Mouse (Mus musculus) olfactory bulb, adult 2 months (tissue): ENCODE results near the gene Gipr. TPM values are rescaled to one million over a fixed set of nuclear protein-coding genes. Genes with fewer than 3 reads are reported as not detected.
A peak's percentile ranks its signal among the peaks of the same experiment; 100 is the strongest.

ENCODE experiments used
- H3K27ac ChIP-seq: fragments of 200-500 bp; 2 replicates; pipeline ENCODE4 v1.5.1; 2012; ENCODE audit warnings: low read depth, low read length; ENCODE audit not compliant: insufficient read depth
- H3K4me1 ChIP-seq: fragments of 200-500 bp; 2 replicates; pipeline ENCODE4 v1.6.1; 2012; ENCODE audit warnings: low read length; ENCODE audit not compliant: control insufficient read depth, insufficient read depth
- H3K4me3 ChIP-seq: fragments of 200-500 bp; 2 replicates; pipeline ENCODE4 v1.5.1; 2012; ENCODE audit warnings: mild to moderate bottlenecking, low read depth, low read length, moderate library complexity; ENCODE audit not compliant: insufficient read depth
- CTCF ChIP-seq: fragments of 200-500 bp; IDR thresholded peaks from 2 replicates; pipeline ENCODE4 v1.5.1; 2012; ENCODE audit warnings: low read depth, mild to moderate bottlenecking, low read length, moderate library complexity; ENCODE audit not compliant: insufficient read depth
- POLR2A ChIP-seq: fragments of 200-500 bp; IDR thresholded peaks from 2 replicates; pipeline ENCODE4 v1.6.1; 2012; ENCODE audit warnings: mild to moderate bottlenecking, low read depth, low read length, moderate library complexity; ENCODE audit not compliant: insufficient read depth
- WGBS: fragments of 180-500 bp; shearing (Covaris S2); methylation state at CpG from one replicate; pipeline ENCODE4 v1.1.7; 2018; 5-methylcytosine and 5-hydroxymethylcytosine counted together
- polyA plus RNA-seq: library from polyadenylated mRNA; stranded (reverse); fragments of >200 nt; gene quantifications from 2 replicates; pipeline ENCODE4 v1.2.4, GENCODE M21; 2012; ENCODE audit warnings: low replicate concordance; ENCODE audit not compliant: missing spikeins, insufficient read depth, insufficient read length

Gipr gene
- not detected in 2 replicates for polyA plus RNA-seq

- Histone ChIP-seq H3K4me3 (no peak within 1 kb of the TSS), H3K27ac (no peak within 1 kb of the TSS), H3K4me1 (peaks cover 40% of the 10 kb centered on the region)
- no peak for TF ChIP-seq CTCF
- WGBS: 14% methylated on average over 14 of the region's 14 CpGs
Observed at GRCm38 (mm10) chr7:19165656-19166423, at the start of gene Gipr. Gipr (minus strand) TSS chr7:19166127.

DNA sequence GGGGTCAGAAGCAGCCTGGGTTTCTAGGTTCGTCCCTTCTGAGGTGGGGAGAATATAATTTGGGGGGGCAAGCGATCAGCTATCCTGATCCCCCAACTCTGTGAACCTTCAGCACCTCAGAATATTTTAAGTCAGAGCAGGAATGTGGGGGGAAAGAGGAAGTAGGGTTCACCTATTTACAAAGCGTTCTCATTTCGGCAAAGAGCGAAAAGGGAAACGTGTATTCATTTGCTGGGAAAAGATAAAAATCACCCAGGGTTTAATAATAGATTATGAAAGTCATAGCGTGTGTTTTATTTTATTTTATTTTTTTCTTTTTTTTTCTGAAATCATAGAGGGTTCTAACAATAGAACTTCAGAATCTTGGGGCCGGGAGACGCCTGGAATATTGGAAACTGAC is 49.0 kb upstream of the Gipr start:
- WGBS: 44% methylated on average over 9 of the region's 9 CpGs
- H3K4me3 ChIP-seq: no peak overlapping the region
- H3K4me1 ChIP-seq: peaks cover 11% of the 10 kb centered on the region
- H3K27ac ChIP-seq: no peak overlapping the region
- TF ChIP-seq CTCF (no peak), POLR2A (no peak)

DNA sequence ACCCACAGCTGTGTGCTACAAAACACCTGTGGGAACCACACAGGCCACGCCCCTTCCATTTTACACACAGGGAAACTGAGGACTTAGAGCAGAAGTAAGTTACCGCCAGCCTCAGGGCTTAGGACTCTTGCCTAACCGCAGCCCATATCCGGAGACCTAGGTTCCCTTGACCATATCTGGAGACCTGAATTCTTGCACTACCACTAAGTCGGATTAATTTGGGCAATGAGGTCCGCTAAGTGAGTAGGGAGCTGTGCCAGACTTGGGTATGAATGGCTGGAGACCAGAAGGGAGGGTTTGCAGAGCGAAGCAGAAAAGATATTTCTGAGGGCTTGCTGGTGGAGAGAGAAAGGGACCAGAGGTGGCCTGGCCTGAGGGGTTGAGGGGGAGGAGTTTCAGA is 48.4 kb upstream of the Gipr start:
- 58% methylated on average over 7 of the region's 7 CpGs for WGBS
- no peak overlapping the region for H3K27ac ChIP-seq
- no peak overlapping the region for H3K4me3 ChIP-seq
- TF ChIP-seq POLR2A (no peak), CTCF (no peak)
- peaks cover 11% of the 10 kb centered on the region for H3K4me1 ChIP-seq

GRCm38 (mm10) chr7:19213385-19213784 is 47.5 kb upstream of the Gipr start:
- no peak for TF ChIP-seq CTCF
- TF ChIP-seq POLR2A: no peak
- Histone ChIP-seq H3K27ac (no peak overlapping the region), H3K4me1 (peaks cover 11% of the 10 kb centered on the region), H3K4me3 (no peak overlapping the region)
- WGBS: 90% methylated on average over 2 of the region's 2 CpGs

- Histone ChIP-seq H3K4me3 (peak within 1 kb of the TSS; percentile 52), H3K4me1 (peaks cover 11% of the 10 kb centered on the region), H3K27ac (no peak within 1 kb of the TSS; the same call in 1 of the 2 replicates)
- no peak for TF ChIP-seq CTCF
- TF ChIP-seq POLR2A: no peak
- WGBS: 5% methylated on average over 29 of the region's 30 CpGs
Observed at GRCm38 (mm10) chr7:19211996-19212755, 46.2 kb upstream of the Gipr start, which contains the start of gene Gpr4. Gpr4 (plus strand) TSS chr7:19212538.

DNA sequence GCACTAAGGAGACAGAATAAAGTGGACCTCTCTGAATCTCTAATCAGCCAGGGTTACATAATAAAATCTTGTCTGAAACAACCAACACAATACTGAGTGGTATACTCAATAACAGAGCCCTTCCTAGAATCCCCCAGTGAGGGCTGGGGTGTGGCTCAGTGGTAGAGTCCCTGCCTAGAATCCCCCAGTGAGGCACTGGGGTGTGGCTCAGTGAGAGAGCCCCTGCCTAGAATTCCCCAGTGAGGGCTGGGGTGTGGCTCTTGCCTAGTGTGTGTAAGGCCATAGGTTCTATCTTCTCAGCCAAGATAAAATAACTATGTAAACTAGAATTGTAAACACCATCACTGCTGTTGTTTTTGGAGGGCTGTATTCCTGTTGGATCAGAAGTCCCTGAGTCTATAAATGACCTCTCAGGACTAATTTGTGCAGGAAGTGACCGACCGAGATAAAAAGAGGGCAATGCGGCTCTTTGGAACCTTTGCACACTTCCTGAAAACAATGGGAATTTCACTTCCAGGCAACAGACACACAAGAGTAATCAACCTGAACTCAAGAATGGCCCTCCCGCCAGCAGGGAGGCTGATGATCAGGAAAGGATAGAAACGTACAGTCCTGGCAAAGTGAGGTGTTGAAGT is 45.2 kb upstream of the Gipr start:
- Histone ChIP-seq H3K4me1 (peaks cover 11% of the 10 kb centered on the region), H3K4me3 (no peak overlapping the region), H3K27ac (no peak overlapping the region)
- 80% methylated on average over 5 of the region's 5 CpGs for WGBS
- TF ChIP-seq POLR2A: no peak
- TF ChIP-seq CTCF: no peak

DNA sequence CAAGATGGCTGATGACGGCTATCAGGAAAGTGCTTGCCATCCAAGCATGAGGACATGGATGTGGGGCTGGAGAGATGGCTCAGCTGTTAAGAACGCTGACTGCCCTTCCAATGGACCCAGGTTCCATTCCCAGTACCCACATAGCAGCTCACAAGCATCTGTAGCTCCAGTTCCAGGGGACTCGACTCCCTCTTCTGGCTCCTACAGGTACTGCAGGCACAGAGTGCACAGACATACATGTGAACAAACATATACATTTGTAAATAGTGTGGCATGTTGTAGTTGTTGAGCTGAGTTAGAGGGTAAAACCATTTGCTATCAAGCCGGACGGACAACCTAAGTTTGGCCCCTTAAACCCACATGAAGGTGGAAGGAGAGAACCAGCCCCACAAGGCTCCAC is 44.1 kb upstream of the Gipr start:
- 93% methylated on average over 5 of the region's 5 CpGs for WGBS
- Histone ChIP-seq H3K4me3 (no peak overlapping the region), H3K4me1 (peaks cover 8% of the 10 kb centered on the region), H3K27ac (no peak overlapping the region)
- no peak for TF ChIP-seq POLR2A

DNA sequence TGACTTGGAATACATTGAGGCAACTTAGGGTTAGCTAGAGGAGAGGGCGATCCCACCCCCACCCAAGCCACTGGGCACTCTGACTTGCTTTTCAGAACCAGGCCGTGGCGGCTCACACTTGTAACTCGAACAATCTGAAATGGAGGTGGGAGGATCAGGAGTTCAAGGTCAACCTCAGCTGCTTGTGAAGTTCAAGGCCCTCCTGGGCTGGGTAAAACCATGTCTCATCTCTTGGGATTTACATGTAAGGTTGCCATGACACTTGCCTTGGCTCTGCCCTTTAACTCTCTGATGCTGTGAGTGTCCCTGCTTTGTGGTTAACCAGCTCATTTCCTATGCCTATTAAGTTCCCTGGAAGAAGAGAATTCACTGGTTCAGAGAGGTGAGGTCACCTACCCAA is 43.6 kb upstream of the Gipr start:
- Histone ChIP-seq H3K27ac (no peak overlapping the region), H3K4me3 (no peak overlapping the region), H3K4me1 (peaks cover 4% of the 10 kb centered on the region)
- 78% methylated on average over 4 of the region's 4 CpGs for WGBS
- TF ChIP-seq CTCF: no peak
- TF ChIP-seq POLR2A: no peak

- TF ChIP-seq CTCF (no peak), POLR2A (no peak)
- WGBS: 55% methylated on average over 7 of the region's 7 CpGs
Observed at GRCm38 (mm10) chr7:19208944-19209472, 43.1 kb upstream of the Gipr start.

More at GRCm38 (mm10) chr7:19208944-19209472, 43.1 kb upstream of the Gipr start:
- Histone ChIP-seq H3K4me1 (peaks cover 4% of the 10 kb centered on the region), H3K27ac (no peak overlapping the region), H3K4me3 (no peak overlapping the region)
